Mouse (Mus musculus) bone marrow macrophage, adult 2 months (primary cell): Measurements from ENCODE around the gene Diras1. TPM values are rescaled to one million over a fixed set of nuclear protein-coding genes. Genes with fewer than 3 reads are reported as not detected.

Experiments used
- H3K27ac ChIP-seq: 2 replicates; pipeline ENCODE4 v1.5.1; 2012; ENCODE audit warnings: low read depth, low read length; ENCODE audit not compliant: insufficient read depth
- H3K4me1 ChIP-seq: 2 replicates; pipeline ENCODE4 v1.6.1; 2012; ENCODE audit warnings: low read length; ENCODE audit not compliant: control insufficient read depth, insufficient read depth
- H3K4me3 ChIP-seq: 2 replicates; pipeline ENCODE4 v1.5.1; 2012; ENCODE audit warnings: mild to moderate bottlenecking, low read length, moderate library complexity; ENCODE audit not compliant: insufficient read depth
- CTCF ChIP-seq: IDR thresholded peaks from 2 replicates; pipeline ENCODE4 v1.5.1; 2012; ENCODE audit warnings: low read depth, mild to moderate bottlenecking, low read length, moderate library complexity
- POLR2A ChIP-seq: IDR thresholded peaks from 2 replicates; pipeline ENCODE4 v1.6.1; 2012; ENCODE audit warnings: mild to moderate bottlenecking, low read depth, low read length, borderline replicate concordance
- polyA plus RNA-seq: library from polyadenylated mRNA; stranded (reverse); fragments of >200 nt; gene quantifications from 2 replicates; pipeline ENCODE4 v1.2.4, GENCODE M21; 2012; ENCODE audit not compliant: missing spikeins, insufficient read depth, insufficient read length

Diras1 gene
- polyA plus RNA-seq, 1 experiment: not detected

DNA sequence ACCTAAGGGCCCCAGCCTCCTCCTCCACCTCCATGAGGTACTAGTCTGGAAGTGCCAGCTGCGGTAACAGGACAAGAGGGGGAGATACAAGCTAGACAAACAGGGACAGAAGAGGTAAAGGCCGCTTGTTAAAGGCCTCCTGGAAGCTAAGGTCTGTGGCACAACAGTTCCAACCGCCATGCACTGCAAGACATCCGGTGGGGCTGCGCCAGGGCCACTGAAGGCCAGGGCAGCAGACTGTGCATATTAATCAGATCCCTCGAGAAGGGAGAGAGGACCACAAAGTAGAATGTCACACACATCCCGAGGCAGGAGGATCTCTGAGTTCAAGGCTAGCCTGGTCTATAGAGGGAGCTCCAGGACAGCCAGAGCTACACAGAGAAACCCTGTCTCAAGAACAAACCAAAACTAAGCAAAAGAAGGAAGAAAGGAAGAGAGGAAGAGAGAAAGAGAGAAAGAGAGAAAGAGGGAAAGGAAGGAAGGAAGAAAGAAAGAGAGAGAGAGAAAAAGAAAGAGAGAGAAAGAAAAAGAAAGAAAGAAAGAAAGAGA, 43.8 kb downstream of the Diras1 start:
- Histone ChIP-seq H3K27ac (no peak overlapping the region), H3K4me3 (no peak overlapping the region), H3K4me1 (peaks cover 24% of the 10 kb centered on the region)
- no peak for TF ChIP-seq POLR2A
- TF ChIP-seq CTCF: no peak

DNA sequence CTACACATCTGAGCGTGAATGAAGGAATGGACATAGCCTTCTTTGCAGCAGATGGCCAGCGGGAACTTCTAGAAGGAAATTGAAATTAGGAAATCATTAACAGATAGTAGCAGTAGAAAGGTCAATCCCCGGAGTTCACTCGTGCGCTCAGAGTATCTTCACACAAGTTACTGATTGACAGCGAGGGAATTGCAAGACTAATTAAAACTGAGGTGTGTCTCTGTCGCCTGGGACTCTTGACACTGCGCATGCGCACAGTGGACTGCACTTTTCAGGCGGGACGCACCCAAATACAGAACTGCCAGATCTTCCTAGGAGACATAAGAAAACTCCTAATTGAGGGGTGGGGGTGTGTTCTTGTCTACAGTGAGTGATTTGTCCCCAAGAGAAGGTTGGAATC, 50.0 kb downstream of the Diras1 start:
- H3K4me3 ChIP-seq: no peak overlapping the region
- no peaks in the 10 kb centered on the region for H3K4me1 ChIP-seq
- H3K27ac ChIP-seq: no peak overlapping the region
- no peak for TF ChIP-seq CTCF
- no peak for TF ChIP-seq POLR2A

DNA sequence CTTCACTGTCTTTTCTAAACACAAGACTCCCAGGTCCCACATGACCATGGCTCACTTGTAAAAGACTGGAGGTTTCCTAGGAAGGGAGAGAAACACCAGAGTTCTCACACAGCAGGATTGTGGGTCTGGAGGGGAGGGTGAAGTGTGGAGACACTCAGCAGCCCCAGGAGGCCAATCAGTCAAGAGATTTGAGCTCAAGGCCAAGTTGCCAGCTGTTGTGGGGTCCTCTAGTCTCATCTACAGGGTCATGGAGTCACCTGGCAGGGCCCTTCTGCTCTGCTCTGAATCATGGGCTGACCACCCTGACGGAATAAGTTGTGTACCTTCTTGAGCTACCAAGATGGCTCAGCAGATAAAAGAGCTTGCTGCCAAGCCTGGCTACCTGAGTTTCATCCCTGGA, 51.7 kb downstream of the Diras1 start:
- no peak overlapping the region for H3K4me3 ChIP-seq
- peaks cover 9% of the 10 kb centered on the region for H3K4me1 ChIP-seq
- TF ChIP-seq POLR2A (no peak), CTCF (no peak)
- H3K27ac ChIP-seq: no peak overlapping the region

DNA sequence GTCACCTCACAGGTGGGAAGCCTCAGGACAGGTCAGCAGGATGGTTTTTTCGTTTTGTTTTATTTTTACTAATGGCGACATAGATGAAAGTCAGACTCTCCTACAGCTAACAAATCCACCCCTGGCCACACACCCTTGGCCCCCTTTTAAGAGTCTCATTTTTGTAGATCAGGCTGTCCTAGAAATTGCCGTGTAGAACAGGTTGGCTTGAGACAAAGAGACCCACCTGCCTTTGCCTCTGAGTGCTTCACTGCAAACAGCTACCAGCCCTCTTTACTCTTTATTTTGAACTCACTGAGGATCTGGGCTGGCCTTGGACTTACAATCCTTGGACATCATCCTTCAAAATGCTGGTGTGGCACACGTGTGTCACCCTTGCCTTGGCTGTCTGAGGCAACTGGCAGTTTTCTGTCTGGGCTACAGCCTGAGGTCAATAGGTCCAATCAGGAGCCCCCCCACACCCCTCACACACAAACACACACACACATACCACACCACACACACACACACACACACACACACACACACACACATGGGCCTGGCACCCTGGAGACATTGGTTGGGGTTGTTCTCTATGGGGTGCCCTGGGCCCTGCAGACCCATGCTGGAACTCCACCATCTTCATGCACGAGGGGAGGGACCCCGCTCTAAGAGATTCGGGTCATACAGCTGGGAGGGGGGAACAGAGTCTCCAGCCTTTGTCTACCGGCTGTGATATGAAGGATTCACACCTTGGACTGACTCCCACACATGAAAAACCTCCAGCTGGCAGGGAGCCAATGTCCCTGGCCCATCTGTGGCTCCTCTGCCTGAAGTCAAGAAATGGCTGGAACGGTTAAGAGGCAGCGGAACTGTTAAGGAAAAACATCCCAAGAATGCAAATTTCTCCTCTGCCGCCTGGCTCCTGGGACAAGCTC, 53.1 kb downstream of the Diras1 start:
- peaks cover 22% of the 10 kb centered on the region for H3K4me1 ChIP-seq
- TF ChIP-seq POLR2A: no peak
- no peak for TF ChIP-seq CTCF
- H3K27ac ChIP-seq: no peak overlapping the region
- H3K4me3 ChIP-seq: no peak overlapping the region

DNA sequence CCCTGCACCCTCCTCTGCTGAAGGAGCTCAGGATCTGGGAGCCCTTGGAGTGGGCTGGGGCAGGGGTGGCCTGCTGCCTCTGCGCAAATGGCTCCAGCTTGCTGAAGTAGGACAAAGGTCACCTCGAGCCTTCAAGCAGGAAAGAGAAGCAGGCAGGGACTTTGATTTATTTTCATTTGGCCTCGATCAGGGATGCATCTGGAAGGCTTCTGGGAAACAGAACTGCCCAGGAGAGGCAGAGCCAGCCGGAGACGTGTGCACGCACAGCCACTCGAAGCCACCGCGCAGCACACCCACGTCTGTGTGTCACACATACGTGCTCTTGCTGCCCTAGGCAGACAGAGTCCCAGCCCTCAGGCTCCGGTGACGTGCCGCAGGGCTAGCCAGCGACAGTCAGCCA, 53.9 kb downstream of the Diras1 start:
- Histone ChIP-seq H3K27ac (no peak overlapping the region), H3K4me3 (no peak overlapping the region), H3K4me1 (peaks cover 29% of the 10 kb centered on the region)
- TF ChIP-seq POLR2A: no peak
- no peak for TF ChIP-seq CTCF

DNA sequence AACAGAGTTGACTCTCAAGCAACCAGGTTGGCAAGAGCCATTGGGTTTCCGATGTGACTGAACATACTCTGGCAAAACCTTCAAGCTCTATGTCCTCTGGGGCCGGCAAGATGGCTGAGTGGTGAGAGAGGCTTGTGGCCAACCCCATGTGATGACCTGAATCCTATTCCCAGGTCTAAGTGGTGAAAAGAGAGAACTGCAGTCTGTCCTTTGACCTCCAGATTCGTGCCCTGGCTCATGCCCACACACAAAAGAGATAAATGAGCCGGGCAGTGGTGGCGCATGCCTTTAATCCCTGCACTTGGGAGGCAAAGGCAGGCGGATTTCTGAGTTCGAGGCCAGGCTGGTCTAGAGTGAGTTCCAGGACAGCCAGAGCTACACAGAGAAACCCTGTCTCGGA, 55.3 kb downstream of the Diras1 start:
- H3K4me1 ChIP-seq: peaks cover 36% of the 10 kb centered on the region
- no peak overlapping the region for H3K4me3 ChIP-seq
- no peak for TF ChIP-seq POLR2A
- no peak for TF ChIP-seq CTCF
- no peak overlapping the region for H3K27ac ChIP-seq

Other genes with a start within 250 kb of the Diras1 start
- 38.5 and 51.4 TPM in 2 replicates for gene Sf3a2, start 227.5 kb downstream of the Diras1 start, polyA plus RNA-seq
- gene Plekhj1, start 227.0 kb downstream of the Diras1 start, polyA plus RNA-seq: 117 and 122 TPM in 2 replicates
- not detected in 2 replicates for gene Amh, start 220.4 kb downstream of the Diras1 start, polyA plus RNA-seq
- not detected in 2 replicates for gene Jsrp1, start 212.2 kb downstream of the Diras1 start, polyA plus RNA-seq
- 823 and 921 TPM in 2 replicates for gene Oaz1, start 199.0 kb downstream of the Diras1 start, polyA plus RNA-seq
- gene Lingo3, start 181.6 kb downstream of the Diras1 start, polyA plus RNA-seq: not detected in 2 replicates
- 49.7 and 54.3 TPM in 2 replicates for gene Lsm7, start 170.5 kb downstream of the Diras1 start, polyA plus RNA-seq
- gene Sppl2b, start 170.4 kb downstream of the Diras1 start, polyA plus RNA-seq: 15.0 and 20.2 TPM in 2 replicates
- not detected in 2 replicates for gene Tmprss9, start 153.8 kb downstream of the Diras1 start, polyA plus RNA-seq
- gene Timm13, start 124.7 kb downstream of the Diras1 start, polyA plus RNA-seq: 76.6 and 101 TPM in 2 replicates
- 18.9 and 19.5 TPM in 2 replicates for gene Lmnb2, start 107.4 kb downstream of the Diras1 start, polyA plus RNA-seq
- 15.8 and 20.9 TPM in 2 replicates for gene Gadd45b, start 95.6 kb downstream of the Diras1 start, polyA plus RNA-seq
- 3.5 and 4.6 TPM in 2 replicates for gene Gng7, start 10.7 kb downstream of the Diras1 start, polyA plus RNA-seq
- 14.0 and 14.5 TPM in 2 replicates for gene Slc39a3, start 11.8 kb upstream of the Diras1 start, polyA plus RNA-seq
- gene Sgta, start 34.5 kb upstream of the Diras1 start, polyA plus RNA-seq: 58.5 and 66.8 TPM in 2 replicates
- 7.4 and 10.8 TPM in 2 replicates for gene Thop1, start 44.4 kb upstream of the Diras1 start, polyA plus RNA-seq
- gene Creb3l3, start 73.2 kb upstream of the Diras1 start, polyA plus RNA-seq: 1.3 TPM in 2 replicates
- gene Map2k2, start 80.3 kb upstream of the Diras1 start, polyA plus RNA-seq: 71.4 and 77.6 TPM in 2 replicates
- gene Zbtb7a, start 109.6 kb upstream of the Diras1 start, polyA plus RNA-seq: 52.0 and 54.9 TPM in 2 replicates
- 21.9 and 28.2 TPM in 2 replicates for gene Pias4, start 142.3 kb upstream of the Diras1 start, polyA plus RNA-seq
- 877 and 1,003 TPM in 2 replicates for gene Eef2, start 151.0 kb upstream of the Diras1 start, polyA plus RNA-seq
- 36.4 and 39.8 TPM in 2 replicates for gene Dapk3, start 157.3 kb upstream of the Diras1 start, polyA plus RNA-seq
- not detected in 2 replicates for gene 4930442H23Rik, start 158.2 kb upstream of the Diras1 start, polyA plus RNA-seq
- gene Nmrk2, start 176.4 kb upstream of the Diras1 start, polyA plus RNA-seq: not detected in 2 replicates
- not detected in 2 replicates for gene Atcay, start 205.2 kb upstream of the Diras1 start, polyA plus RNA-seq
- 2.7 and 3.0 TPM in 2 replicates for gene Zfr2, start 207.5 kb upstream of the Diras1 start, polyA plus RNA-seq
- 10.8 and 14.4 TPM in 2 replicates for gene Matk, start 227.3 kb upstream of the Diras1 start, polyA plus RNA-seq
- gene Mrpl54, start 241.3 kb upstream of the Diras1 start, polyA plus RNA-seq: 46.5 and 51.1 TPM in 2 replicates
- gene Apba3, start 241.3 kb upstream of the Diras1 start, polyA plus RNA-seq: 34.3 and 36.1 TPM in 2 replicates